Mouse (Mus musculus) stomach, embryonic 15.5 days (tissue): ENCODE measurements around the gene Sucnr1. TPM values are rescaled to one million over a fixed set of nuclear protein-coding genes. Genes with fewer than 3 reads are reported as not detected.

Experiments used
- ATAC-seq: fragments of 200-750 bp; cut with Nextera tagmentation; 2 replicates; pipeline ENCODE4 v1.8.0; 2017; ENCODE audit warnings: low read depth, moderate number of reproducible peaks, moderate TSS enrichment; ENCODE audit not compliant: insufficient read depth, low FRiP score
- H3K27ac ChIP-seq: fragments of 300-500 bp; sonication (generic); 2 replicates; pipeline ENCODE4 v1.5.1; 2015; ENCODE audit warnings: mild to moderate bottlenecking, inconsistent platforms
- H3K27me3 ChIP-seq: fragments of 300-500 bp; sonication (generic); replicated peaks from 2 replicates; pipeline ENCODE4 v1.6.1; 2015; ENCODE audit warnings: inconsistent platforms
- H3K36me3 ChIP-seq: fragments of 300-500 bp; sonication (generic); 2 replicates; pipeline ENCODE4 v1.6.1; 2015; ENCODE audit warnings: inconsistent platforms
- H3K4me1 ChIP-seq: fragments of 300-500 bp; sonication (generic); 2 replicates; pipeline ENCODE4 v1.6.1; 2015; ENCODE audit warnings: inconsistent platforms
- H3K4me2 ChIP-seq: fragments of 300-500 bp; sonication (generic); 2 replicates; pipeline ENCODE4 v1.6.1; 2015; ENCODE audit warnings: mild to moderate bottlenecking, inconsistent platforms
- H3K4me3 ChIP-seq: fragments of 300-500 bp; sonication (generic); replicated peaks from 2 replicates; pipeline ENCODE4 v1.5.1; 2015; ENCODE audit warnings: inconsistent platforms
- H3K9ac ChIP-seq: fragments of 300-500 bp; sonication (generic); 2 replicates; pipeline ENCODE4 v1.6.1; 2015; ENCODE audit warnings: inconsistent platforms
- H3K9me3 ChIP-seq: fragments of 300-500 bp; sonication (generic); 2 replicates; pipeline ENCODE4 v1.6.1; 2016; ENCODE audit warnings: inconsistent platforms
- WGBS: fragments of 180-500 bp; shearing (Covaris S2); methylation state at CpG from one replicate; pipeline ENCODE4 v1.1.7; 2015; 5-methylcytosine and 5-hydroxymethylcytosine counted together
- polyA plus RNA-seq: library from polyadenylated mRNA; unstranded; fragments of >200 nt; fragmentation: Nextera tagmentation; extraction: Ambion mirVana; gene quantifications from 2 replicates; pipeline ENCODE4 v1.2.1, GENCODE M21; 2015

Gene Sucnr1
- polyA plus RNA-seq, 1 experiment from 2014 or later = 0.96 TPM

DNA sequence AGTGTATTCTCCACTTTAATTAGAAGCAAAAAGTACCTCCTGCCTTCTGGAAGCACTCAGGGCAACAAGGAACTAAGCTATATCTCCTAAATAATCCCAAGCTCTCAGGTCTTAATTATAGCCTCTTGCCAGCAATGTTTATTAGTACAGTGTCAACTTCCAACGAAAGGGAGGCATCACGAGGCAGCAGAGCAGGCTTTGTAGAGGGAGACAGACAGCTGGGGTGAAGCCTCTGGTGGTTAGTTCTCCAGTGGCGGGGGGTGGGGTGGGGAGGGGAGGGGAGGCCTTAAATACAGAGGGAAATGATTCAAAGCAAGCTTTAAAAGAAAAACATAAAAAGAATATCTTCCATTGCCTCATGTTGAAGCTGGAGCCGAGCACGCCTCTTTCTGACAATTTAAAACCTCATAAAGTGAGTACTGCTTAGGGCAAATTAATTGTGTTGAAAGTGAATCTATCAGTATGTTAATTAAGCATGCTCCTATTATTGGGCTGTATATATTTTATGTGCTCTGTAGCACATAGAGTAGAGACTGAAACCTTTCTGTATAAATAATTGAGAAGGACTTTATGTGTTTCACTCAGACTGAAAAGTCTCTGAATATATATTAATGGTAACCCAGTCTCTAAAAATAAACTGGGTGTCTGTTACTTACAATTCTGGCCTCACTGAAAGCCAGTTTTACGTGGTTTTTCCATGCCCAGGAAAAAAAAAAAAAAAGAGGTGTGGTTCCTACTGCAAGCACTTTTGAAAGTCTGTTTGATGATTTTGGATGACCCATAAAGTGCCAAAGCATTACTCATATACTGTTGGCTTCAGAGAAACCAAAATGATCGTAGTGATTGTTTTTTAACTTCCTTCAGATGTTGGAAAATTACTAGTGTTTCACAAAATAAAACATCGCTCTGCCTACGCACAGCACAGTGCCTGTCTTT lies 42.5 kb downstream of the Sucnr1 start:
- no peak for ATAC-seq
- Histone ChIP-seq H3K27ac (no peak overlapping the region), H3K9me3 (no peaks in the 10 kb centered on the region), H3K9ac (no peak overlapping the region), H3K36me3 (no peaks in the 10 kb centered on the region), H3K4me3 (no peak overlapping the region), H3K27me3 (no peaks in the 10 kb centered on the region), H3K4me1 (no peaks in the 10 kb centered on the region), H3K4me2 (no peak overlapping the region)
- 39% methylated on average over 9 of the region's 9 CpGs for WGBS

DNA sequence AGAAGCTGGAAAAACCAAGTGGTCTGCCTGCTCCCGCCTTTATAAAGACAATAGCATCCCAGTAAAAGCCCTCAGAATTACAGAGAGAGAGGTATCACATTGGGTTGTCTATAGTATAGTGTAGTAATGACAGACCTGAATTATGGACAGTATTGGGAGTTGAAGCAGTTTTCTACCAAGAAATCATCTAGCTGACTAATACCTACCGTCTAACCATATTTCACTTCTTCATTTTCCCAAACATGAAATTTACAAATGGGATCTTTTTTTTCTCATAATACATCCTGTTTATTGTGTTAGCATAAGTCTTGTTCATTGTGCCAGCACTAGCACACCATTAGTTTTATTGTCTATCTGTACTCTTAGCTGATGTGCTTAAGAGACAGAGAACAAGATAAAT lies 44.9 kb downstream of the Sucnr1 start:
- 88% methylated on average over 2 of the region's 2 CpGs for WGBS
- no peak for ATAC-seq
- Histone ChIP-seq H3K4me3 (no peak overlapping the region), H3K9ac (no peak overlapping the region), H3K9me3 (no peaks in the 10 kb centered on the region), H3K36me3 (no peaks in the 10 kb centered on the region), H3K4me1 (no peaks in the 10 kb centered on the region), H3K4me2 (no peak overlapping the region), H3K27ac (no peak overlapping the region), H3K27me3 (no peaks in the 10 kb centered on the region)

DNA sequence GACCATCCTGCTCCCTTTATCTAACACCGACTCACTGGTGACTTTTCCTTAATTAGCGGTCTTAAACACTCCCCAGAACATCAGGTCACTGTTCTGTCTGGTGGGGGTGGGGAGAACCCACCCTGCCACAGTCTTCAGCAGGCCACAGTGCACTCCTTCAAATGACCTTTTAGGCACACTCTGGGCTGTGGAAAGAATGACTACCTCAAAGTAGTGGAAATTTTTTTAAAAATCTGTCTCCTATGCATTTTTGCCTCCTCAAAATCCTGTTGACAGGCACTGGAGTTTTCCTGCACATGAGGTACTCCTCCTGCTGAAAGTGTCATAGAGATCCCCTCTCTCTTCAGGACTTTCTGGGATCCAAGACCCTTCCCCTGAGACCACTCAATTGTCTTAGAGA lies 46.6 kb downstream of the Sucnr1 start:
- 80% methylated on average over 2 of the region's 2 CpGs for WGBS
- no peak for ATAC-seq
- Histone ChIP-seq H3K27ac (no peak overlapping the region), H3K9me3 (no peaks in the 10 kb centered on the region), H3K4me2 (no peak overlapping the region), H3K4me1 (no peaks in the 10 kb centered on the region), H3K36me3 (no peaks in the 10 kb centered on the region), H3K27me3 (no peaks in the 10 kb centered on the region), H3K4me3 (no peak overlapping the region), H3K9ac (no peak overlapping the region)

DNA sequence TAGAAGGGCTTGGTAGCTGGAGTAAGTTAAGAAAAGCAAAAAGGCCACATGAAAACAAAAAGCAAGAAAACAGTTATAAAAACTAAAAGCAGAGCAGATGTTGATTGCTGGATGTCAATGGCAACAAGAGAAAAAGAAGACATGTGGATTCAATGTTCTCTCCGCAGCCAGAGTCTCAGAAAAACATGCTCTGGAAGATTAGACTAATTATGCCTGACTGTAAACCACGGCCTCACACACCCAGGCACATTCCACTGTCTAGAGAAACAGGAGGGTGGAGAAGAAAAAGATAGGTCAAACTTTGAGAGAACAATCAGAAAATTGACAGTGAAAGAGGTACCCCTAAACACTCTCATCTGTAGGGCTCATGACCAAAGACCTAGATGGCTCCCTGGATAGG lies 54.1 kb downstream of the Sucnr1 start:
- no peak overlapping the region for H3K27ac ChIP-seq
- H3K4me2 ChIP-seq = no peak overlapping the region
- H3K4me1 ChIP-seq = no peaks in the 10 kb centered on the region
- 47% methylated on average over 2 of the region's 2 CpGs for whole genome bisulfite sequencing
- no peak for ATAC-seq
- H3K4me3 ChIP-seq = no peak overlapping the region
- no peaks in the 10 kb centered on the region for H3K27me3 ChIP-seq
- no peaks in the 10 kb centered on the region for H3K9me3 ChIP-seq
- no peaks in the 10 kb centered on the region for H3K36me3 ChIP-seq
- H3K9ac ChIP-seq = no peak overlapping the region

Other genes starting within 250 kb of the Sucnr1 start
- not detected in 2 replicates for gene Gm8298, start 220.8 kb upstream of the Sucnr1 start, polyA plus RNA-seq
- gene C130079G13Rik, start 156.7 kb upstream of the Sucnr1 start, polyA plus RNA-seq = not detected in 2 replicates
- gene Aadacl2, start 75.1 kb upstream of the Sucnr1 start, polyA plus RNA-seq = 0.30 and 0.35 TPM in 2 replicates
- 49.1 and 51.1 TPM in 2 replicates for gene Aadac, start 56.2 kb upstream of the Sucnr1 start, polyA plus RNA-seq